Comparison of ENCODE assay signal across 19 mouse cellular contexts in the genomic region with DNA sequence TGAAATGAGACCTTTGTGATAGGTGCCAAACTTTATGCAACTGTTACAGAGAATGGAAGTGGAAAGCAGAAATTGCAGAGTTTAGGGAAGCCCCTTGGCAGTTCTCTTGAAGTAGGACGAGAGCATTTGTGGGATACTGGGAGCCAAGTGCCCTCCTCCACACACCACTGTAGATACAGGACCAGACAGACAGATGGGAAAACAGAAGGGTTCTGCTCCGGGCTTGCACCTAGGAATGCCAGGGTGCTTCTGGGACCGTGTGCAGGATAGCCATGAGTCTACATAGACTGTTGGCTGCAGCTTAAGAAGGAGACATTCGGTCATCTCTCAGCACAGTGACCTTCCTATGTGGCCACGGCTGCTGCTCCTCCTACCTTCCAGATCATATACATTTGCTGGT.
"Had no signal": no experiment of that assay in that cellular context is flagged by ENCODE, and none has a peak within 500 bp of the region (broad histone marks: within the 10 kb centered on the region; RNA-seq: fewer than 3 reads in every experiment).

No protein-coding gene starts in this region.

- H3K9ac ChIP-seq: kidney, embryonic 15.5 days; limb, embryonic 12.5 days; limb, embryonic 15.5 days; liver, embryonic 14.5 days; liver, postnatal 0 days; lung, embryonic 14.5 days; midbrain, embryonic 12.5 days; neural tube, embryonic 12.5 days had no signal

- H3K9me3 ChIP-seq: kidney, embryonic 15.5 days; limb, embryonic 12.5 days; limb, embryonic 15.5 days; midbrain, embryonic 12.5 days; neural tube, embryonic 12.5 days had no signal

- H3K4me3 ChIP-seq: kidney, embryonic 15.5 days; limb, embryonic 12.5 days; limb, embryonic 15.5 days; midbrain, embryonic 12.5 days; neural tube, embryonic 12.5 days had no signal

- H3K36me3 ChIP-seq: kidney, embryonic 15.5 days; limb, embryonic 12.5 days; limb, embryonic 15.5 days; midbrain, embryonic 12.5 days; neural tube, embryonic 12.5 days had no signal

- H3K27ac ChIP-seq: kidney, embryonic 15.5 days; limb, embryonic 12.5 days; limb, embryonic 15.5 days; liver, embryonic 14.5 days; midbrain, embryonic 12.5 days; neural tube, embryonic 12.5 days had no signal

- H3K4me2 ChIP-seq: kidney, embryonic 15.5 days; limb, embryonic 12.5 days; limb, embryonic 15.5 days; liver, embryonic 11.5 days; lung, embryonic 14.5 days; midbrain, embryonic 12.5 days; neural tube, embryonic 12.5 days had no signal

- DNase-seq: kidney, adult 11 months; kidney, adult 8-10 months; kidney, postnatal 10 days; kidney, postnatal 36 days; left cerebral cortex, postnatal 4 days; liver, postnatal 0 days; lung, embryonic 14.5 days; retina, postnatal 1 day; right cerebral cortex, postnatal 25 days; spleen, adult 18-20 months; thymus, postnatal 25 days had no signal

- ATAC-seq: liver, postnatal 0 days; lung, postnatal 0 days had no signal
